Mouse (Mus musculus): ENCODE measurements around the gene Gypa. TPM values are rescaled to one million over a fixed set of nuclear protein-coding genes. Genes with fewer than 3 reads are reported as not detected.
A peak's percentile ranks its signal among the peaks of the same experiment; 100 is the strongest.

The Gypa gene
- polyA plus RNA-seq (2014; fragmentation: Nextera tagmentation; extraction: Ambion mirVana), result 51.9 and 61.0 TPM in 2 replicates

DNA sequence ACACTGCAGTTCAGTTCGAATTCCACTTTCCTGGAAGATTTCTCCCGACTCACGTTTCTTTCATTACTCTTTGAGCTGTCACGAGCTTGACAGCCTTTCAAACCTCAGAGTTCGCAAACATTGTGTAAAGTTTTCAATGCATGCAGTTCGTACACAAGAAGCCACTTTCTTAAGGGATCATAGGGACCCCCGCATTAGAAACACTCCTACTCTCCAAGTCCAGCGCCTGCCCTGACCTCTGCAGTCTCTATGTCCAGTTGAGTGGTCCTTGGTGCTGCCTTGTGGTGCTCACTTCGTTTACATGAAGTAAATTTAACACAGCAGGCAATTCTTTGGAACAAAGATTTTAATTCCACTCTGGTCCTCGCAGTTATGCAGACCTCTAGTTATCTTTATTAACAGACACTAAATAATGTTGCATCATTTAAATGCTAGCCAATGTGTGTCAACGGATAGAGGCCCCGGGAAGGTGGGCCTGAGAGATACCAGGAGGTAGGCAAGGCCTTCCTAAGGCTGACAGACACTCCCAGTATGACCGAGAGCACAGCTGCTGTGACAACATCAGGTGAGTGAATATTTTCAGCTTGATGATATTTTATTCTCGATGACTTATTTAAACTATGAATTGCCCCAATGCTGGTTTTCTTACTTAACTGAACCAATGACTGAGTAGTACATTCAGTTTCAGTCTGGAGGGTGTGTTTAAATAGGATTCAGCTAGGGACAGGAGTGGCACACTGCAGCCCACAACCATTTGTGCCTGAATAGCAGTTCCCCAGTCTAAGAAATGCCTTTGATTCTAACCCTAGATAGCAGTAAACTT, at the start of gene Gypa:
Gene Gypa (plus strand): TSS at position 259 of the 823 bp plus-strand sequence.
- peak within 1 kb of the TSS; percentile 78 for H3K4me2 ChIP-seq
- ATAC-seq (replicated peaks; ENCODE audit: insufficient number of reproducible peaks, low FRiP score, low TSS enrichment), result peak; percentile 87
- peak within 1 kb of the TSS; percentile 74 for H3K9ac ChIP-seq (ENCODE audit: low read depth, low read length)
- H3K27me3 ChIP-seq (ENCODE audit: control insufficient read depth, insufficient read depth, low read length), result no peaks in the 10 kb centered on the region
- WGBS (ENCODE audit: insufficient replicate concordance), result 30% methylated on average over 14 of the region's 14 CpGs
- peak within 1 kb of the TSS; percentile 58; the same call in 1 of the 2 replicates for H3K27ac ChIP-seq (ENCODE audit: low read depth, low read length)
- no peaks in the 10 kb centered on the region for H3K4me1 ChIP-seq (ENCODE audit: control insufficient read depth, insufficient read depth, low read length)
- peak within 1 kb of the TSS; percentile 51 for H3K4me3 ChIP-seq (ENCODE audit: low read depth, low read length)
- H3K36me3 ChIP-seq (ENCODE audit: control insufficient read depth, insufficient read depth, low read length), result no peaks in the 10 kb centered on the region
- no peaks in the 10 kb centered on the region for H3K9me3 ChIP-seq (replicated peaks; ENCODE audit: control insufficient read depth, low read length)

DNA sequence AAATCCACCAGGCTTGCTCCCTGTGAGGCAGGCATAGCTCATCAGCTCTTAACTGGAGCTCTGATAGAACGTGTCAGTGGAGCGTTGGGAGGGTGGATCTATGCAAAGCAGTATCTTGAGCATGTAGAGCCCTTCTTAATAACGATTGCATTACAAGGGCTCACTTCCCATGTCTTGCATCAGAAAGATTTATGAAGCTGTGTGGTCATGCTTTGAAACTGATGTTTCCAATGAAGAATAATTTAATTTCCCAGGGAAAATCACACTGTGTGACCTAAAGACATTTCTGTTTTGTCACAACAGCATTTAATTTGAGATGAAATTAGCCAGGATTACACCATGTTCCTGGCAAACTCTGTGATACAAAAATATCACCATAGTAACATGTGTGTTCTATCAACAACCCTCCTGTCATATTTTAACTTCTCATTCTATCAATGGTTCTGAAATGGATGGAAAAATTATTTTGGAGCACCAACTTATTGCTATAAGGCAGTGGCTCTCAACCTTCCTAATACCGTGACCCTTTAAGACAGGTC, 49.0 kb upstream of the Gypa start:
- Histone ChIP-seq H3K27ac (ENCODE audit: low read depth, low read length) (no peak overlapping the region), H3K9ac (ENCODE audit: low read depth, low read length) (no peak overlapping the region), H3K4me2 (no peak overlapping the region), H3K4me1 (ENCODE audit: control insufficient read depth, insufficient read depth, low read length) (no peaks in the 10 kb centered on the region), H3K27me3 (ENCODE audit: control insufficient read depth, insufficient read depth, low read length) (no peaks in the 10 kb centered on the region), H3K36me3 (ENCODE audit: control insufficient read depth, insufficient read depth, low read length) (no peaks in the 10 kb centered on the region), H3K9me3 (replicated peaks; ENCODE audit: control insufficient read depth, low read length) (no peaks in the 10 kb centered on the region), H3K4me3 (ENCODE audit: low read depth, low read length) (no peak overlapping the region)
- 69% methylated on average over 4 of the region's 4 CpGs for WGBS (ENCODE audit: insufficient replicate concordance)
- no peak for ATAC-seq (replicated peaks; ENCODE audit: insufficient number of reproducible peaks, low FRiP score, low TSS enrichment)

DNA sequence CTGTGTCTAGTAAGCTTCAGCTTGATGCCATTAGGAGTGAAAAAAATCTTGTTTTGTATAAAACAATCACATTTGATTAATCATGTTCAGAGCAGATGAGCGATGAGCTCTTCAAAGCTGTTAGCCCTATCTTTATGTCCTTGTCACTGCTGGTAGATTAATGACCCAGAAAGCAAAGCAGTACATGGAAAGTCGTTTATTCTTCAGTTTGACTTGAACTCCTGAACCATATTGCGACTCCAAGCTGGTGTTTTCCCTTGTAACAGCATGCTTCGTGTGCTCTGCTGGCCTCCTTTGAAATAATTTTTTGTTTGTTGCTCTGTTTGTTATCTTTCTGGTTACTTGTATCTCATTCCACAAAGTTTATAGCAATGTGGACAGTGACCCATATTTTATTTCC, 46.4 kb upstream of the Gypa start:
- H3K4me1 ChIP-seq (ENCODE audit: control insufficient read depth, insufficient read depth, low read length), result no peaks in the 10 kb centered on the region
- H3K27ac ChIP-seq (ENCODE audit: low read depth, low read length), result no peak overlapping the region
- no peak for ATAC-seq (replicated peaks; ENCODE audit: insufficient number of reproducible peaks, low FRiP score, low TSS enrichment)
- H3K9me3 ChIP-seq (replicated peaks; ENCODE audit: control insufficient read depth, low read length), result no peaks in the 10 kb centered on the region
- no peaks in the 10 kb centered on the region for H3K27me3 ChIP-seq (ENCODE audit: control insufficient read depth, insufficient read depth, low read length)
- no peak overlapping the region for H3K4me2 ChIP-seq
- no peaks in the 10 kb centered on the region for H3K36me3 ChIP-seq (ENCODE audit: control insufficient read depth, insufficient read depth, low read length)
- no peak overlapping the region for H3K9ac ChIP-seq (ENCODE audit: low read depth, low read length)
- no peak overlapping the region for H3K4me3 ChIP-seq (ENCODE audit: low read depth, low read length)
- 72% methylated on average over 4 of the region's 4 CpGs for WGBS (ENCODE audit: insufficient replicate concordance)

DNA sequence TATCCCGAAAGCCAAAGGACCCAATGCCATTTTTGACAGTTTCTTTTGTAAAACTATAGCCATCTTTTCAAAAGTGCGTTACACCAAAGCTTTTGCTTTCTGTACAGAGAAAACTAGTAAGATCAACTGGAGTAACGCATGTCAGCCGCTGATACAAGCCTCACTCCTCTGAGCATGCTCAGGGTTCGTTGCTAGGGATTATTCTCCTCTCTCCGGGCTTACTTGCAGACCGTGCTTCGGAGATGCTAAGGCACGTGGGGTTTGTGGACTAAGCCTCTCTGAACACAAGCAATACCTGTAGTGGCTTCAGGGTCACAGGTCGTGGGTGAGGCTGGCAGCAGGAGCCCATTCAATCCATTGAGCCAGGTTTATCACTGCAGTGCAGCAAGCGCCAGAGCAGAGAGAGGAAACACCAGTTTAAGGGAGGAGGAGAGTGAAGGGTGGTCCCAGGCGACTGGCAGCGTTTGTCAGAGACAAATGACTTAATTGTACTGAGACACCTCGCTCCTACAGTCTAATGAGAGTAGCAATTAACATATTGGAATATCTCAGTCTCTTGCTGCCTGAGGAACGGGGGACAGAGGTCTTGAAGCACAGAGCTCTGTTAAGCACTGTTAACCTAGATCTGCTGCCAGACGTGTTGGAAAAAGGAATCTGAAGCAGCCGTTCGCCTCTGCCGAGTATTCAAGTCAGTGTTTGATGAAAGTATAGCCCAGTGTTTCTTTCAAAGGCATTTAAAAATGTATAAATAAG, 41.5 kb upstream of the Gypa start:
- Histone ChIP-seq H3K4me1 (ENCODE audit: control insufficient read depth, insufficient read depth, low read length) (no peaks in the 10 kb centered on the region), H3K27me3 (ENCODE audit: control insufficient read depth, insufficient read depth, low read length) (no peaks in the 10 kb centered on the region), H3K36me3 (ENCODE audit: control insufficient read depth, insufficient read depth, low read length) (no peaks in the 10 kb centered on the region), H3K4me3 (ENCODE audit: low read depth, low read length) (no peak overlapping the region), H3K27ac (ENCODE audit: low read depth, low read length) (no peak overlapping the region), H3K9me3 (replicated peaks; ENCODE audit: control insufficient read depth, low read length) (no peaks in the 10 kb centered on the region), H3K9ac (ENCODE audit: low read depth, low read length) (no peak overlapping the region), H3K4me2 (no peak overlapping the region)
- WGBS (ENCODE audit: insufficient replicate concordance), result 66% methylated on average over 19 of the region's 19 CpGs
- ATAC-seq (replicated peaks; ENCODE audit: insufficient number of reproducible peaks, low FRiP score, low TSS enrichment), result no peak

DNA sequence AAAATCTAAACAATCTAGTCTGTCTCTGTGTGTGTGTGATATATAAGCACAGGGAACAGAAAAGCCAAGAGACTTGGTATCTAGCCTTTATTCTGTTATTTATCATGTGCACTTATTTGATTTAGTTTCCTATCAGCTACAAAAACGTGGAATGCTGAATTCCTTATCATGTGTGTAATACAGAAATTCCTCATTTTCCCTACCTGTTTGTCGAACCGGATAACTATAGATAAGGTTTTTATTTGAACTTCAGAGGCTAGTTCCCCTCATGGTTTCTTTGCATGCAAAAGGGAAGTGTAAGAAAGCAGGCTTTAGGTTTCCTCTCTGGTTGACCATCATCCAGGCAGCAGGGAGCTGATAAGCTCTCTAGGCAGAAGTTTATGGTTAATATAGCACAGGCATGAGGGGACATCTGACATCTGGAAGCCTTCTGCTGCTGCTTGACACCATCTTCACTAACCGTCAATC, 30.1 kb upstream of the Gypa start:
- H3K4me1 ChIP-seq (ENCODE audit: control insufficient read depth, insufficient read depth, low read length), result no peaks in the 10 kb centered on the region
- H3K36me3 ChIP-seq (ENCODE audit: control insufficient read depth, insufficient read depth, low read length), result no peaks in the 10 kb centered on the region
- H3K4me3 ChIP-seq (ENCODE audit: low read depth, low read length), result no peak overlapping the region
- H3K9me3 ChIP-seq (replicated peaks; ENCODE audit: control insufficient read depth, low read length), result no peaks in the 10 kb centered on the region
- no peak overlapping the region for H3K9ac ChIP-seq (ENCODE audit: low read depth, low read length)
- H3K4me2 ChIP-seq, result no peak overlapping the region
- ATAC-seq (replicated peaks; ENCODE audit: insufficient number of reproducible peaks, low FRiP score, low TSS enrichment), result no peak
- no peaks in the 10 kb centered on the region for H3K27me3 ChIP-seq (ENCODE audit: control insufficient read depth, insufficient read depth, low read length)
- no peak overlapping the region for H3K27ac ChIP-seq (ENCODE audit: low read depth, low read length)
- 42% methylated on average over 4 of the region's 4 CpGs for WGBS (ENCODE audit: insufficient replicate concordance)

DNA sequence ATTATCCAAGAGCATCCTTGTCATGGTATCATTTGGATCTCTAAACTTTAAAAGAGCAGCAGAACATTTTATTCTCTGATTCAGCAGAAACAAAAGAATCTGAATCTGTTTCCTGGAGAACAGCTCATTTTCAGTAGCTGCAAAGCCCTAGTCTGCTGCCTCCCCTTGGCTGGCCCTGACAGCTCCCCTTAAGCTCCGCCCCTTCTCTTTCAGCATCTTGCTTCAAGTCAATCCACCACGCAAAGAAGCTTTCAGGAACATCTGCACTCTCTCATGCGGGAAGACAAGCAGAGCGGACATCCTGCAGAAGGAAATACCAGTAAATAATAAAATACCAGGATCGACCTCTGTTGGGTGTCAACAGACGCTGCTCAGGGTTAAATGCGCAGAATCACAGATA, 18.6 kb upstream of the Gypa start:
- no peaks in the 10 kb centered on the region for H3K4me1 ChIP-seq (ENCODE audit: control insufficient read depth, insufficient read depth, low read length)
- WGBS (ENCODE audit: insufficient replicate concordance), result 32% methylated on average over 7 of the region's 7 CpGs
- ATAC-seq (replicated peaks; ENCODE audit: insufficient number of reproducible peaks, low FRiP score, low TSS enrichment), result no peak
- no peak overlapping the region for H3K4me2 ChIP-seq
- no peak overlapping the region for H3K9ac ChIP-seq (ENCODE audit: low read depth, low read length)
- no peak overlapping the region for H3K4me3 ChIP-seq (ENCODE audit: low read depth, low read length)
- H3K27ac ChIP-seq (ENCODE audit: low read depth, low read length), result no peak overlapping the region
- H3K27me3 ChIP-seq (ENCODE audit: control insufficient read depth, insufficient read depth, low read length), result no peaks in the 10 kb centered on the region
- no peaks in the 10 kb centered on the region for H3K36me3 ChIP-seq (ENCODE audit: control insufficient read depth, insufficient read depth, low read length)
- no peaks in the 10 kb centered on the region for H3K9me3 ChIP-seq (replicated peaks; ENCODE audit: control insufficient read depth, low read length)

DNA sequence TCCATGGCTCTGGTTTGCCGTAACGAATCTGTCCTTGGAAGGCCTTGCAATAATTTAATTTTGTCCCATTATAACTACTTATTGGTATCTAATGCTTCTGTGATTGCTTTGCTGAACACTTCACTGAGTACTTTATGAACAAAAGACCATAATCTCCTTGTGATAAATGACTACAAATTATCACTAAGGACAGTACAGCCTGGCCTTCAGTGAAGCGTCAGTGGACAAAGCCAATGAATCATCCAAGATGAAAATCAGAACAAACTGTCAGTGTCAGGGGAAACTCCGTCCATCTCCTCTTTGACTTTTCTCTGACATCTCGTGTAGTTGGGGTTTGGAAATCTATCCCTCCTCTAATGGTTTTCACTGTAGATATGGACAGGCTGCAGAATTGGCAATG, 15.4 kb upstream of the Gypa start:
- no peaks in the 10 kb centered on the region for H3K4me1 ChIP-seq (ENCODE audit: control insufficient read depth, insufficient read depth, low read length)
- H3K4me2 ChIP-seq, result no peak overlapping the region
- 63% methylated on average over 5 of the region's 5 CpGs for WGBS (ENCODE audit: insufficient replicate concordance)

DNA sequence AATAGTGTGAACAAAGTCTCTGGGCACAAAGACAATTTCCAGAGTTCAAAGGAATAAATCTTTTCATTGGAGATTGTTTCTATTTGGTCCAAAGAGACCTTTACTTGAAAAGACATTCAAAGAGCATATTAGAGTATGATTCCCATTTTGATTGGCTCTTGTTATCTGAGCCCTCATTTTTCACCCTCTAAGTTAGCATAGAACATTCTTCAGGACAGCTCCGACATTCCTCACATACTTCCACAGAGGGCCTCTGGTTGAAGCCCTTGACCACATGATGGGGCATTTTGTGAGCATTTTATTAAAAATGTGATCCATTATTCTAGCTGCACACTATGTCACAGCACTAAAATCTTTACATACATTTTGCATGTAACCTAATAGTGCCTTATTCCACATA, 14.5 kb upstream of the Gypa start:
- H3K4me2 ChIP-seq, result no peak overlapping the region
- H3K9ac ChIP-seq (ENCODE audit: low read depth, low read length), result no peak overlapping the region
- H3K27ac ChIP-seq (ENCODE audit: low read depth, low read length), result no peak overlapping the region
- WGBS (ENCODE audit: insufficient replicate concordance), result 24% methylated on average over 1 of the region's 1 CpGs
- H3K4me3 ChIP-seq (ENCODE audit: low read depth, low read length), result no peak overlapping the region
- H3K27me3 ChIP-seq (ENCODE audit: control insufficient read depth, insufficient read depth, low read length), result no peaks in the 10 kb centered on the region
- no peaks in the 10 kb centered on the region for H3K36me3 ChIP-seq (ENCODE audit: control insufficient read depth, insufficient read depth, low read length)
- H3K9me3 ChIP-seq (replicated peaks; ENCODE audit: control insufficient read depth, low read length), result no peaks in the 10 kb centered on the region
- H3K4me1 ChIP-seq (ENCODE audit: control insufficient read depth, insufficient read depth, low read length), result no peaks in the 10 kb centered on the region
- no peak for ATAC-seq (replicated peaks; ENCODE audit: insufficient number of reproducible peaks, low FRiP score, low TSS enrichment)

More for the DNA sequence above, 15.4 kb upstream of the Gypa start:
- Histone ChIP-seq H3K9ac (ENCODE audit: low read depth, low read length) (no peak overlapping the region), H3K27ac (ENCODE audit: low read depth, low read length) (no peak overlapping the region), H3K9me3 (replicated peaks; ENCODE audit: control insufficient read depth, low read length) (no peaks in the 10 kb centered on the region), H3K27me3 (ENCODE audit: control insufficient read depth, insufficient read depth, low read length) (no peaks in the 10 kb centered on the region), H3K36me3 (ENCODE audit: control insufficient read depth, insufficient read depth, low read length) (no peaks in the 10 kb centered on the region), H3K4me3 (ENCODE audit: low read depth, low read length) (no peak overlapping the region)
- ATAC-seq (replicated peaks; ENCODE audit: insufficient number of reproducible peaks, low FRiP score, low TSS enrichment), result no peak

All from heart, embryonic 11.5 days (tissue).